Mouse (Mus musculus): Measurements from ENCODE around the gene Lsm11. TPM values are rescaled to one million over a fixed set of nuclear protein-coding genes. Genes with fewer than 3 reads are reported as not detected.
"Not testable (repeated sequence)": the region's sequence is repeated elsewhere in the genome, so short reads cannot be mapped to it uniquely, and the experiment has no call there.

Lsm11 gene
- total and polyA plus RNA-seq, 2 experiments, result 0.65 to 1.4 TPM

GRCm38 (mm10) chr11:45883270-45883931 is 61.3 kb downstream of the Lsm11 start:
- peaks cover 33% of the 10 kb centered on the region for H3K4me1 ChIP-seq (ENCODE audit: control insufficient read depth, insufficient read depth, low read length)
- peaks cover 21% of the 10 kb centered on the region for H3K36me3 ChIP-seq (ENCODE audit: control insufficient read depth, insufficient read depth, low read length)
- no peak for DNase-seq (ENCODE audit: extremely low read depth, low read depth, low spot score)
- H3K79me2 ChIP-seq (ENCODE audit: control insufficient read depth, insufficient read depth, low read length), result peaks cover 17% of the 10 kb centered on the region; the same call in 1 of the 2 replicates
- H3K9ac ChIP-seq (ENCODE audit: low read depth, low read length), result no peak overlapping the region
- no peak for TF ChIP-seq POLR2A (IDR thresholded peaks at IDR 0.05; ENCODE audit: extremely low read depth, insufficient read depth, low read length)
- TF ChIP-seq CTCF (IDR thresholded peaks at IDR 0.05; ENCODE audit: low read depth, low read length), result no peak
- no peaks in the 10 kb centered on the region for H3K27me3 ChIP-seq (ENCODE audit: control insufficient read depth, insufficient read depth, low read length)
- no peak overlapping the region for H3K27ac ChIP-seq (replicated peaks; ENCODE audit: insufficient read depth, low read depth, low read length)
- H3K4me3 ChIP-seq (ENCODE audit: insufficient read depth, low read depth, low read length), result no peak overlapping the region
- 34% methylated on average over 8 of the region's 8 CpGs for WGBS

- DNase-seq (ENCODE audit: extremely low read depth, low read depth, low spot score), result peak; percentile 40
- Histone ChIP-seq H3K4me1 (ENCODE audit: control insufficient read depth, insufficient read depth, low read length) (peaks cover 30% of the 10 kb centered on the region), H3K9ac (ENCODE audit: low read depth, low read length) (0 out of 2 replicates have a peak overlapping the region, but pooled peaks have one; percentile 40), H3K4me3 (ENCODE audit: insufficient read depth, low read depth, low read length) (no peak overlapping the region), H3K79me2 (ENCODE audit: control insufficient read depth, insufficient read depth, low read length) (peaks cover 22% of the 10 kb centered on the region; the same call in 1 of the 2 replicates), H3K27me3 (ENCODE audit: control insufficient read depth, insufficient read depth, low read length) (no peaks in the 10 kb centered on the region), H3K36me3 (ENCODE audit: control insufficient read depth, insufficient read depth, low read length) (peaks cover 15% of the 10 kb centered on the region), H3K27ac (replicated peaks; ENCODE audit: insufficient read depth, low read depth, low read length) (peak overlapping the region; percentile 71)
- TF ChIP-seq CTCF (IDR thresholded peaks at IDR 0.05; ENCODE audit: low read depth, low read length) (no peak), POLR2A (IDR thresholded peaks at IDR 0.05; ENCODE audit: extremely low read depth, insufficient read depth, low read length) (no peak)
- WGBS, result 15% methylated on average over 5 of the region's 5 CpGs
These were observed 63.1 kb downstream of the Lsm11 start for GRCm38 (mm10) chr11:45881683-45882068.

GRCm38 (mm10) chr11:45881026-45881682 is 63.6 kb downstream of the Lsm11 start:
- peak overlapping the region; percentile 75 for H3K27ac ChIP-seq (replicated peaks; ENCODE audit: insufficient read depth, low read depth, low read length)
- H3K36me3 ChIP-seq (ENCODE audit: control insufficient read depth, insufficient read depth, low read length), result peaks cover 9% of the 10 kb centered on the region; the same call in 1 of the 2 replicates
- H3K4me3 ChIP-seq (ENCODE audit: insufficient read depth, low read depth, low read length), result no peak overlapping the region
- DNase-seq (ENCODE audit: extremely low read depth, low read depth, low spot score), result peak; percentile 78
- H3K4me1 ChIP-seq (ENCODE audit: control insufficient read depth, insufficient read depth, low read length), result peaks cover 30% of the 10 kb centered on the region
- WGBS, result 13% methylated on average over 6 of the region's 6 CpGs
- H3K9ac ChIP-seq (ENCODE audit: low read depth, low read length), result peak overlapping the region; percentile 53; the same call in 1 of the 2 replicates
- H3K27me3 ChIP-seq (ENCODE audit: control insufficient read depth, insufficient read depth, low read length), result no peaks in the 10 kb centered on the region
- H3K79me2 ChIP-seq (ENCODE audit: control insufficient read depth, insufficient read depth, low read length), result peaks cover 24% of the 10 kb centered on the region; the same call in 1 of the 2 replicates
- TF ChIP-seq CTCF (IDR thresholded peaks at IDR 0.05; ENCODE audit: low read depth, low read length), result no peak
- no peak for TF ChIP-seq POLR2A (IDR thresholded peaks at IDR 0.05; ENCODE audit: extremely low read depth, insufficient read depth, low read length)

- H3K27ac ChIP-seq (replicated peaks; ENCODE audit: insufficient read depth, low read depth, low read length); H3K36me3 ChIP-seq (ENCODE audit: control insufficient read depth, insufficient read depth, low read length); DNase-seq (ENCODE audit: extremely low read depth, low read depth, low spot score); H3K9ac ChIP-seq (ENCODE audit: low read depth, low read length); H3K4me3 ChIP-seq (ENCODE audit: insufficient read depth, low read depth, low read length); H3K27me3 ChIP-seq (ENCODE audit: control insufficient read depth, insufficient read depth, low read length): not testable (repeated sequence)
- peaks cover 26% of the 10 kb centered on the region for H3K4me1 ChIP-seq (ENCODE audit: control insufficient read depth, insufficient read depth, low read length)
- WGBS, result 75% methylated on average over 4 of the region's 4 CpGs
- H3K79me2 ChIP-seq (ENCODE audit: control insufficient read depth, insufficient read depth, low read length), result peaks cover 20% of the 10 kb centered on the region; the same call in 1 of the 2 replicates
These were observed 65.4 kb downstream of the Lsm11 start for GRCm38 (mm10) chr11:45879366-45879765.

Other genes with a start within 250 kb of the Lsm11 start
- 22.5 and 26.0 TPM in 2 replicates for gene Clint1, start 92.9 kb downstream of the Lsm11 start, total RNA-seq (2014; rRNA removed)
- 27.2 and 30.7 TPM in 2 replicates for gene Clint1, start 92.9 kb downstream of the Lsm11 start, polyA plus RNA-seq (2012; rRNA removed)
- gene Thg1l, start 10.6 kb upstream of the Lsm11 start, total RNA-seq (2014; rRNA removed), result 2.6 and 3.0 TPM in 2 replicates
- 2.8 and 3.1 TPM in 2 replicates for gene Thg1l, start 10.6 kb upstream of the Lsm11 start, polyA plus RNA-seq (2012; rRNA removed)
- under 0.01 TPM in 1 of 2 replicates, not detected in the other for gene Sox30, start 35.4 kb upstream of the Lsm11 start, total RNA-seq (2014; rRNA removed)
- not detected in 2 replicates for gene Sox30, start 35.4 kb upstream of the Lsm11 start, polyA plus RNA-seq (2012; rRNA removed)
- 2.3 and 3.5 TPM in 2 replicates for gene Gm12166, start 107.4 kb upstream of the Lsm11 start, total RNA-seq (2014; rRNA removed)
- gene Gm12166, start 107.4 kb upstream of the Lsm11 start, polyA plus RNA-seq (2012; rRNA removed), result 6.2 and 7.0 TPM in 2 replicates
- 0.47 and 0.55 TPM in 2 replicates for gene Adam19, start 111.1 kb upstream of the Lsm11 start, total RNA-seq (2014; rRNA removed)
- gene Adam19, start 111.1 kb upstream of the Lsm11 start, polyA plus RNA-seq (2012; rRNA removed), result 0.50 and 1.1 TPM in 2 replicates
- gene Nipal4, start 221.6 kb upstream of the Lsm11 start, total RNA-seq (2014; rRNA removed), result not detected in 2 replicates
- gene Nipal4, start 221.6 kb upstream of the Lsm11 start, polyA plus RNA-seq (2012; rRNA removed), result 0.02 TPM in 1 of 2 replicates, not detected in the other

All from liver, adult 2 months (tissue).